Mouse (Mus musculus): Measurements from ENCODE around the gene Swap70.

- TF ChIP-seq CTCF (IDR thresholded peaks at IDR 0.05; ENCODE audit: low read depth) (no peak), EP300 (IDR thresholded peaks at IDR 0.05; ENCODE audit: low read depth) (no peak)
These were observed 6.6 kb upstream of the Swap70 start for GRCm38 (mm10) chr7:110214882-110215281.

All from liver, embryonic 14.5 days (tissue).